Mouse (Mus musculus) CH12.LX (cell line): ENCODE data around the gene Tsg101. TPM values are rescaled to one million over a fixed set of nuclear protein-coding genes. Genes with fewer than 3 reads are reported as not detected.

Source experiments
- DNase-seq: peaks from one replicate; pipeline ENCODE4 v3.0.0-alpha.2; 2013; ENCODE audit errors: extremely low read depth
- H3K27ac ChIP-seq: 2 replicates; pipeline ENCODE4 v1.5.1; 2012; ENCODE audit warnings: low read depth, mild to moderate bottlenecking, control low read depth, moderate library complexity; ENCODE audit not compliant: insufficient read depth
- H3K27me3 ChIP-seq: replicated peaks from 2 replicates; pipeline ENCODE3; 2012; ENCODE audit warnings: inconsistent platforms
- H3K36me3 ChIP-seq, 2 experiments: replicated peaks in 1 of 2; 2 replicates each; pipeline versions ENCODE3 to v1.6.1; 2012; ENCODE audit warnings: inconsistent platforms in 1 of 2, low read length in 1 of 2, mild to moderate bottlenecking in 1 of 2, mixed read lengths in 1 of 2, moderate library complexity in 1 of 2; ENCODE audit not compliant: control insufficient read depth in 1 of 2, insufficient read depth in 1 of 2
- H3K4me1 ChIP-seq, 2 experiments: 2 replicates each; pipeline ENCODE4 v1.6.1; 2012; ENCODE audit warnings: inconsistent platforms in 1 of 2, moderate library complexity in 1 of 2; ENCODE audit not compliant: insufficient read depth in 2 of 2, control insufficient read depth in 1 of 2
- H3K4me2 ChIP-seq: 2 replicates; pipeline ENCODE4 v1.6.1; 2012; ENCODE audit warnings: low read depth, mild to moderate bottlenecking, control low read depth; ENCODE audit not compliant: poor library complexity, insufficient read depth, severe bottlenecking
- H3K4me3 ChIP-seq, 3 experiments: fragments of 150-350 bp in 1 of 3; sonication (generic) in 1 of 3; replicated peaks in 1 of 3; 2 replicates each; pipeline versions ENCODE3 to v1.5.1; 2011 to 2012; ENCODE audit warnings: low read depth in 2 of 3, low read length in 2 of 3, mild to moderate bottlenecking in 2 of 3, moderate library complexity in 2 of 3, control low read depth in 1 of 3, improper control_type of control experiment in 1 of 3, inconsistent platforms in 1 of 3, mixed read lengths in 1 of 3; ENCODE audit not compliant: poor library complexity in 1 of 3
- H3K79me2 ChIP-seq: replicated peaks from 2 replicates; pipeline ENCODE4 v1.6.1; 2012; ENCODE audit warnings: mild to moderate bottlenecking, moderate library complexity; ENCODE audit not compliant: control insufficient read depth, poor library complexity, insufficient read depth, severe bottlenecking; ENCODE audit errors: extremely low read depth
- H3K9ac ChIP-seq: 2 replicates; pipeline ENCODE4 v1.6.1; 2012; ENCODE audit warnings: low read depth, mild to moderate bottlenecking, control low read depth, moderate library complexity; ENCODE audit not compliant: insufficient read depth
- H3K9me3 ChIP-seq: replicated peaks from 2 replicates; pipeline ENCODE3; 2012; ENCODE audit warnings: low read length, inconsistent platforms, mixed read lengths
- BHLHE40 ChIP-seq: IDR thresholded peaks from 2 replicates; pipeline ENCODE4 v1.6.1; 2011; ENCODE audit warnings: mild to moderate bottlenecking, low read depth, low read length, improper control_type of control experiment
- CTCF ChIP-seq, 2 experiments: IDR thresholded peaks in 1 of 2; conservative IDR thresholded peaks in 1 of 2; 2 replicates each; pipeline ENCODE4 v1.5.1; 2011 to 2012; ENCODE audit warnings: low read depth in 2 of 2, low read length in 2 of 2, improper control_type of control experiment in 1 of 2, inconsistent platforms in 1 of 2, mild to moderate bottlenecking in 1 of 2, moderate library complexity in 1 of 2
- ELF1 ChIP-seq: IDR thresholded peaks from 2 replicates; pipeline ENCODE4 v1.6.1; 2014; ENCODE audit warnings: low read depth, mild to moderate bottlenecking, inconsistent platforms, low read length, improper control_type of control experiment
- EP300 ChIP-seq: IDR thresholded peaks from 2 replicates; pipeline ENCODE4 v1.6.1; 2011; ENCODE audit warnings: low read length, improper control_type of control experiment
- GABPA ChIP-seq: IDR thresholded peaks from 2 replicates; pipeline ENCODE4 v1.6.1; 2012; ENCODE audit warnings: low read depth, low read length, improper control_type of control experiment, inconsistent platforms; ENCODE audit not compliant: insufficient replicate concordance
- HCFC1 ChIP-seq: IDR thresholded peaks from 2 replicates; pipeline ENCODE4 v1.6.1; 2012; ENCODE audit warnings: low read depth, mild to moderate bottlenecking, inconsistent platforms, low read length, improper control_type of control experiment
- IRF4 ChIP-seq: IDR thresholded peaks from 2 replicates; pipeline ENCODE4 v1.6.1; 2014; ENCODE audit warnings: low read depth, mild to moderate bottlenecking, inconsistent platforms, low read length, improper control_type of control experiment
- JUND ChIP-seq: conservative IDR thresholded peaks from 2 replicates; pipeline ENCODE4 v1.6.1; 2011; ENCODE audit warnings: low read depth, low read length, improper control_type of control experiment
- KAT2A ChIP-seq: IDR thresholded peaks from 2 replicates; pipeline ENCODE4 v1.6.1; 2012; ENCODE audit warnings: low read length, improper control_type of control experiment, inconsistent platforms; ENCODE audit not compliant: insufficient replicate concordance
- MAZ ChIP-seq: IDR thresholded peaks from 2 replicates; pipeline ENCODE4 v1.6.1; 2012; ENCODE audit warnings: low read depth, mild to moderate bottlenecking, inconsistent platforms, low read length, improper control_type of control experiment, moderate library complexity
- MEF2A ChIP-seq: IDR thresholded peaks from 2 replicates; pipeline ENCODE4 v1.6.1; 2014; ENCODE audit warnings: low read depth, mild to moderate bottlenecking, inconsistent platforms, low read length, improper control_type of control experiment, borderline replicate concordance
- MXI1 ChIP-seq: IDR thresholded peaks from 2 replicates; pipeline ENCODE4 v1.6.1; 2011; ENCODE audit warnings: mild to moderate bottlenecking, low read depth, low read length, improper control_type of control experiment
- NELFE ChIP-seq: IDR thresholded peaks from 2 replicates; pipeline ENCODE4 v1.6.1; 2011; ENCODE audit warnings: low read depth, low read length, improper control_type of control experiment
- NRF1 ChIP-seq: IDR thresholded peaks from 2 replicates; pipeline ENCODE4 v1.6.1; 2014; ENCODE audit warnings: low read depth, mild to moderate bottlenecking, inconsistent platforms, low read length, improper control_type of control experiment, moderate library complexity
- PAX5 ChIP-seq: IDR thresholded peaks from 2 replicates; pipeline ENCODE4 v1.6.1; 2012; ENCODE audit warnings: low read length, inconsistent platforms, mixed read lengths
- POLR2A ChIP-seq: IDR thresholded peaks from 2 replicates; pipeline ENCODE4 v1.6.1; 2011; ENCODE audit warnings: low read depth, mild to moderate bottlenecking, improper control_type of control experiment, low read length
- POLR2AphosphoS2 ChIP-seq: IDR thresholded peaks from 2 replicates; pipeline ENCODE4 v1.6.1; 2011; ENCODE audit warnings: low read depth, low read length, improper control_type of control experiment
- RCOR1 ChIP-seq: conservative IDR thresholded peaks from 2 replicates; pipeline ENCODE4 v1.6.1; 2012; ENCODE audit warnings: low read depth, mild to moderate bottlenecking, inconsistent platforms, low read length, improper control_type of control experiment
- SIN3A ChIP-seq: IDR thresholded peaks from 2 replicates; pipeline ENCODE4 v1.6.1; 2012; ENCODE audit warnings: low read length, improper control_type of control experiment, inconsistent platforms
- TBP ChIP-seq: conservative IDR thresholded peaks from 2 replicates; pipeline ENCODE4 v1.6.1; 2011; ENCODE audit warnings: low read depth, low read length, improper control_type of control experiment
- TCF12 ChIP-seq: IDR thresholded peaks from 2 replicates; pipeline ENCODE4 v1.6.1; 2014; ENCODE audit warnings: low read depth, mild to moderate bottlenecking, inconsistent platforms, low read length, improper control_type of control experiment
- UBTF ChIP-seq: IDR thresholded peaks from 2 replicates; pipeline ENCODE4 v1.6.1; 2012; ENCODE audit warnings: low read depth, mild to moderate bottlenecking, inconsistent platforms, low read length, improper control_type of control experiment, moderate library complexity
- USF2 ChIP-seq: conservative IDR thresholded peaks from 2 replicates; pipeline ENCODE4 v1.6.1; 2011; ENCODE audit warnings: low read depth, low read length, improper control_type of control experiment
- ZMIZ1 ChIP-seq: IDR thresholded peaks from 2 replicates; pipeline ENCODE4 v1.6.1; 2012; ENCODE audit warnings: low read depth, mild to moderate bottlenecking, inconsistent platforms, low read length, improper control_type of control experiment
- ZNF384 ChIP-seq: IDR thresholded peaks from 2 replicates; pipeline ENCODE4 v1.6.1; 2012; ENCODE audit warnings: low read depth, low read length, improper control_type of control experiment, inconsistent platforms
- dilution Hi-C: fragments of 300-500 bp; cut with MboI; formaldehyde crosslinking; loops from 2 replicates; pipeline ENCODE4 v1.14.3; 2020; ENCODE audit warnings: low sequenced_read_pairs; ENCODE audit not compliant: extremely low pct_unique_long_range_greater_than_20kb, extremely low pct_ligation_motif_present
- in situ Hi-C: fragments of 300-500 bp; cut with MboI; formaldehyde crosslinking; loops from 3 replicates; pipeline ENCODE4 v1.14.3; 2019; ENCODE audit warnings: low sequenced_read_pairs, low pct_ligation_motif_present, low pct_unique_long_range_greater_than_20kb, mixed read lengths
- polyA plus RNA-seq: library from polyadenylated mRNA; unstranded; fragments of >175 nt; gene quantifications from 2 replicates; pipeline ENCODE4 v1.2.1, GENCODE M21; 2012; ENCODE audit warnings: low read depth; ENCODE audit not compliant: insufficient read length
- total RNA-seq, 2 experiments: library from RNA; depleted of rRNA; stranded (reverse); fragments of 300-350 nt in 1 of 2; fragments of >200 nt in 1 of 2; gene quantifications; 2 replicates each; pipeline ENCODE4 v1.2.3; 2012 to 2014

Tsg101 gene
- total RNA-seq (2012; rRNA removed) = 19.8 and 23.8 TPM in 2 replicates
- 46.0 and 49.9 TPM in 2 replicates for total RNA-seq (2014; rRNA removed)
- 84.1 and 93.5 TPM in 2 replicates for polyA plus RNA-seq

DNA sequence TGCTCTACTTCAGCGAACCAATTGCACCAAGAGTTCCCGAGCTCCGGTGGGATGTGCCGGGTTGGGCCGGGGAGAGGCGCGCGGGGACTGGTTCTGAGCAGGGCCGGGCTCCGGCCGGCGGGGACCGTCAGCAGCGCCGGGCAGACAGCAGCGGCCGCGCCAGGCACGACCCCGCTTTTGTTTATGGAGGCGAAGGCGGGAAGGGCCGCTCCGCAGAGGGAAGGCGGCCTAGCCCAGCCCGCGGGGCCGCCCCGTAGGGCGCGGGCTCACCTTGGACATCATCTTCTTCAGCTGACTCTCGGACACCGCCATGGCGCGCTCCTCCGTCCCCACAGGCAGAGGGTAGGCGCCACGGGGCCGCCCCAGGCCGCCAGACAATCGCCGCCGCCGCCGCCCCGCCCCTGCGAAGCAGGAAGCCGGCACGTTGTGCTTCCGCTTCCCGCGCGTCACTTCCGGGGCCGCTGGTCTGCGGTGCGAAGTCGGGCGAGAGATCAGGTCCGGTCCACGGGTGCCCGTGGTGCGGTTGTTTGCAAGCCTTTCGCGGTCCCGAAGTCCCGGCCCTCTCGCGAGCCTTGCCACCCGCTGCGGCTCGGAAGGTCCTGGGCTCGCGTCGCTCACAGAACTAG is at the start of gene Tsg101:
Gene Tsg101 (minus strand): TSS at position 419 of the 626 bp plus-strand sequence.
- peaks cover 6 to 28% of the 10 kb centered on the region in 2 experiments for H3K36me3 ChIP-seq
- dilution Hi-C loops (no loop called here), in situ Hi-C loops (no loop called here)
- peak; percentile 87 for DNase-seq
- H3K27ac ChIP-seq = peak within 1 kb of the TSS; percentile 73
- peak within 1 kb of the TSS; percentile 89 for H3K9ac ChIP-seq
- TF ChIP-seq MEF2A = no peak; the same call in 1 of the 2 replicates
- peak; percentile 43; the same call in 1 of the 2 replicates for TF ChIP-seq IRF4
- TF ChIP-seq POLR2A = peak; percentile 98
- peak; percentile 95 for TF ChIP-seq ELF1
- TF ChIP-seq MXI1 = peak; percentile 72; the same call in 1 of the 2 replicates
- TF ChIP-seq UBTF = peak; percentile 89
- TF ChIP-seq POLR2AphosphoS2 = peak; percentile 82; the same call in 1 of the 2 replicates
- 0 out of 2 replicates have a peak, but pooled peaks have one; percentile 42 for TF ChIP-seq TBP
- TF ChIP-seq ZMIZ1 = peak; percentile 77; the same call in 1 of the 2 replicates
- TF ChIP-seq SIN3A = peak; percentile 52; the same call in 1 of the 2 replicates
- no peak for TF ChIP-seq PAX5
- peak; percentile 79 for TF ChIP-seq MAZ
- TF ChIP-seq GABPA = no peak
- TF ChIP-seq NRF1 = peak; percentile 26; the same call in 1 of the 2 replicates
- TF ChIP-seq TCF12 = peak; percentile 87
- TF ChIP-seq KAT2A = peak; percentile 67; the same call in 1 of the 2 replicates
- peak; percentile 84 for TF ChIP-seq HCFC1
- no peak for TF ChIP-seq EP300
- no peak for TF ChIP-seq USF2
- TF ChIP-seq CTCF (conservative IDR thresholded peaks at IDR 0.05 in 1 of 2, IDR thresholded peaks at IDR 0.05 in 1 of 2; ENCODE audit: low read depth in 2 of 2, low read length in 2 of 2) = 0 out of 4 replicates have a peak, but pooled peaks of 1 of the 2 experiments have one; percentile 6
- TF ChIP-seq ZNF384 = no peak
- peak; percentile 72 for TF ChIP-seq BHLHE40
- TF ChIP-seq RCOR1 = no peak
- TF ChIP-seq NELFE = peak; percentile 97
- no peak for TF ChIP-seq JUND
- H3K9me3 ChIP-seq = no peaks in the 10 kb centered on the region
- peaks cover 9 to 35% of the 10 kb centered on the region in 2 experiments; a peak in 3 of 4 replicates for H3K4me1 ChIP-seq
- H3K27me3 ChIP-seq = no peaks in the 10 kb centered on the region
- peaks cover 34% of the 10 kb centered on the region for H3K79me2 ChIP-seq
- H3K4me2 ChIP-seq = peak within 1 kb of the TSS; percentile 51; the same call in 1 of the 2 replicates
- peak within 1 kb of the TSS; percentile 75 to 84 (median 83) for H3K4me3 ChIP-seq
